Mouse (Mus musculus) liver, embryonic 14.5 days (tissue): ENCODE results near the gene Rnasek.

Source experiments
- CTCF ChIP-seq: IDR thresholded peaks from 2 replicates; pipeline ENCODE4 v1.5.1; 2016; ENCODE audit warnings: antibody characterized with exemption, low read depth, control low read depth
- EP300 ChIP-seq: IDR thresholded peaks from 2 replicates; pipeline ENCODE4 v1.6.1; 2016; ENCODE audit warnings: antibody characterized with exemption, low read depth

DNA sequence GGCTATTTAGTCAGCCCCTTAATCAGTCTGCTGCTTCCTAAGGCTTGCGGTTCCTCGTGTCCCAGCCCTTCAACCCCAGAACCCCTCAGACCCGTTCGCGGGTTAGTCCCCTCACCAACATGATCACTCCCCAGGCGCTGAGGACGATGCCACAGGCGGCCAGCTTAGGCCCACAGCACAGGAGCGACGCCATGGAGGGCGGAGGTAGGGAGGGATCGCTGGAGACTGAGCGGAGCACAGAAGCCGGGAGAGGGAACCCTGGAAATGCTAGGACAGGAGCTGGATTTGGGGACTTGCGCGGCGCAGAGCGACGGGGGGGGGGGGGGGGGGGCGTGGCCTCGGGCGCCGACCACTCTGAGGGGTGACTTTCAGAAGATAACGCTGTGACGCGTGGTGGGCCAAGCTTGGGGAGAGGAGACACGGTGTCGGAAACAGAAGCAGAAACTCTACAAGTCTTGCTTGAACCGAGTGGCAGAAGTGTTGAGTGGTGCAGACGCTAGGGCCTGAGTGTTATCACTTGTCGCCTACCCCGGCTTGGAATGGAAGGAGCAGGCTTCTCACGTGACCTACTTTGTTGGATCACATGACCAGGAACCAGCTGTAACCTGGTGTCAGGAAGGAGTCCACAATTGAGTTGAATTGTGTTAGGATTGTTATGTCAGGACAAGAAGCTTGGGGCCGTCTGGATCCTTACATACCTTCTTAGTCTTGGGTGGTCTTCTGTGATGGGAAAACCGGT lies at the start of gene Rnasek, which contains the start of gene Gm21988:
- TF ChIP-seq CTCF, result no peak
- peak; percentile 45; the same call in 1 of the 2 replicates for TF ChIP-seq EP300
